Mouse (Mus musculus) MEL (cell line): ENCODE measurements around the gene Diras1.

Experiments
- CTCF ChIP-seq, 3 experiments: IDR thresholded peaks in 2 of 3; conservative IDR thresholded peaks in 1 of 3; 2 replicates each; pipeline ENCODE4 v1.5.1; 2011 to 2012; ENCODE audit warnings: low read length in 3 of 3, low read depth in 2 of 3, mild to moderate bottlenecking in 2 of 3, improper control_type of control experiment in 1 of 3, inconsistent platforms in 1 of 3, mixed read lengths in 1 of 3, moderate library complexity in 1 of 3; ENCODE audit not compliant: control insufficient read depth in 1 of 3, insufficient read depth in 1 of 3, poor library complexity in 1 of 3, severe bottlenecking in 1 of 3
- EP300 ChIP-seq, 2 experiments: IDR thresholded peaks; 2 replicates each; pipeline ENCODE4 v1.6.1; 2011; ENCODE audit warnings: improper control_type of control experiment in 2 of 2, low read length in 2 of 2, low read depth in 1 of 2, mild to moderate bottlenecking in 1 of 2
- GATA1 ChIP-seq: IDR thresholded peaks from 2 replicates; pipeline ENCODE4 v1.6.1; 2011; ENCODE audit warnings: low read depth, low read length, improper control_type of control experiment
- KAT2A ChIP-seq: conservative IDR thresholded peaks from 2 replicates; pipeline ENCODE4 v1.6.1; 2012; ENCODE audit warnings: low read depth, low read length, improper control_type of control experiment, inconsistent platforms
- MAX ChIP-seq: IDR thresholded peaks from 2 replicates; pipeline ENCODE4 v1.6.1; 2011; ENCODE audit warnings: low read length, improper control_type of control experiment
- MAZ ChIP-seq: IDR thresholded peaks from 2 replicates; pipeline ENCODE4 v1.6.1; 2012; ENCODE audit warnings: low read depth, mild to moderate bottlenecking, inconsistent platforms, low read length, improper control_type of control experiment
- MXI1 ChIP-seq: IDR thresholded peaks from 2 replicates; pipeline ENCODE4 v1.6.1; 2011; ENCODE audit warnings: mild to moderate bottlenecking, low read depth, low read length, improper control_type of control experiment
- POLR2A ChIP-seq, 2 experiments: IDR thresholded peaks; 2 replicates each; pipeline ENCODE4 v1.6.1; 2011 to 2012; ENCODE audit warnings: low read length in 2 of 2, mild to moderate bottlenecking in 2 of 2, control low read depth in 1 of 2, improper control_type of control experiment in 1 of 2, low read depth in 1 of 2, moderate library complexity in 1 of 2; ENCODE audit not compliant: control insufficient read depth in 1 of 2, insufficient read depth in 1 of 2, poor library complexity in 1 of 2
- POLR2AphosphoS2 ChIP-seq: IDR thresholded peaks from 2 replicates; pipeline ENCODE4 v1.6.1; 2011; ENCODE audit warnings: low read length, improper control_type of control experiment
- POLR2AphosphoS5 ChIP-seq: IDR thresholded peaks from 2 replicates; pipeline ENCODE4 v1.6.1; 2012; ENCODE audit warnings: low read depth, borderline replicate concordance, mild to moderate bottlenecking, inconsistent platforms, low read length, moderate library complexity, mixed read lengths
- RAD21 ChIP-seq: IDR thresholded peaks from 2 replicates; pipeline ENCODE4 v1.6.1; 2011; ENCODE audit warnings: mild to moderate bottlenecking, low read depth, low read length, improper control_type of control experiment
- SIN3A ChIP-seq: IDR thresholded peaks from 2 replicates; pipeline ENCODE4 v1.6.1; 2012; ENCODE audit warnings: low read length, improper control_type of control experiment, inconsistent platforms
- USF1 ChIP-seq: IDR thresholded peaks from 2 replicates; pipeline ENCODE4 v1.6.1; 2014; ENCODE audit warnings: low read depth, mild to moderate bottlenecking, inconsistent platforms, low read length, improper control_type of control experiment, moderate library complexity

GRCm38 (mm10) chr10:81022744-81023143, 2.7 kb downstream of the Diras1 start:
- peak; percentile 68 to 69 (median 69) for TF ChIP-seq CTCF (IDR thresholded peaks at IDR 0.05 in 2 of 3, conservative IDR thresholded peaks at IDR 0.05 in 1 of 3; ENCODE audit: control insufficient read depth in 1 of 3, insufficient read depth in 1 of 3, low read depth in 2 of 3, low read length in 3 of 3, poor library complexity in 1 of 3, severe bottlenecking in 1 of 3)
- peak; percentile 41 for TF ChIP-seq RAD21
- no peak for TF ChIP-seq GATA1
- no peak for TF ChIP-seq MAZ
- TF ChIP-seq MAX: peak; percentile 65; the same call in 1 of the 2 replicates
- TF ChIP-seq EP300 (IDR thresholded peaks at IDR 0.05; ENCODE audit: low read depth in 1 of 2, low read length in 2 of 2): no peak
- no peak for TF ChIP-seq POLR2A (IDR thresholded peaks at IDR 0.05; ENCODE audit: control insufficient read depth in 1 of 2, insufficient read depth in 1 of 2, low read depth in 1 of 2, low read length in 2 of 2, poor library complexity in 1 of 2)
- TF ChIP-seq POLR2AphosphoS5: no peak
- no peak for TF ChIP-seq KAT2A
- TF ChIP-seq POLR2AphosphoS2: no peak
- peak; percentile 42; the same call in 1 of the 2 replicates for TF ChIP-seq MXI1
- no peak for TF ChIP-seq SIN3A
- TF ChIP-seq USF1: no peak
